Mouse (Mus musculus) cerebellum, postnatal 4 days (tissue): ENCODE data around the gene Zmat5.

Experiments used
- DNase-seq, 2 experiments: peaks; one replicate each; pipeline ENCODE4 v3.0.0; 2022; ENCODE audit warnings: low spot score in 2 of 2, mixed read lengths in 1 of 2

Gene Zmat5

DNA sequence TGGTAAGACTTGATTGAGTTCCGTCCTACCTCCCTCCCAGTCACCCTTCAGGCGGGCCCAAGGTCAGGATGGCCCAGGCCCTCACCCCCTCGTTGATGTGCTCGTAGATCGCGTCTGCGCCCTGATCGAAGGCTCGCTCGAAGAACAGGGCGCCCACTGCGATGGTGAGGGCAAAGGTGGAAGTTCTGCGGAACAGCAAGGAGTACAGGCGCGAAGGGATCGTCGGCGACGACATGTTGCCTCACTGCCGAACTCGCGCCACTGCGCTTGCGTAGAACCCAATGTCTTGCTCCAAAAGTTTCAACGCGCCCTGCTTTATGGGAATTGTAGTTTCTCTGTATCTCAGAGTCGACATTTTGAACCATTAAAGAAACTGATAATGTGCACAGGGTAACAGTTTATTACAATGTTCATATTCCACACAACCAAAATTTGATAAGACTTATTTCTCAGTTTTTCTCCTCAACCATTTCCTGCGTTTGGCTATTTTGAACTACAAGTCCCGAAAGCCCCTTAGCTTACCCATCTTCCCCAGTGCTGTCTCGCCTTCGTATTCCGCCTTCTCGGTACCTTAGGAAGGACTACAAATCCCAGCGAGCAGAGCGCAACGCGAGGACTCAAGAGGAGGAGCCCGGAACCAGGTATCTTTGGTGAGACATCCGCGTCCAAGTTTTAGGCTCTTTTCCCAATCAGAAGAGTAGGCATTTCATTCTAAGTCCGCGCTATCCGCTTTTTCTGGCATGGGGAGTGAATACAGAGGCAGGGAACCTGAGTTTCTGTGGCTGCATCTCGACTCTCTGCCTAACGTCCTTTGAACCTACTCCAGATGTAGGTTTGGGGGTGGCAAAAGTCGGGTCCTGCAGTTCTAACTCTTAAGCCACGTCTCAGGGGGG, at the start of gene Zmat5, which contains the start of gene Uqcr10:
Gene Zmat5 (plus strand): TSS at position 607 of the 893 bp plus-strand sequence.
Gene Uqcr10 (minus strand): TSS at position 271 of the 893 bp plus-strand sequence.
- peak; percentile 78 to 88 for DNase-seq

DNA sequence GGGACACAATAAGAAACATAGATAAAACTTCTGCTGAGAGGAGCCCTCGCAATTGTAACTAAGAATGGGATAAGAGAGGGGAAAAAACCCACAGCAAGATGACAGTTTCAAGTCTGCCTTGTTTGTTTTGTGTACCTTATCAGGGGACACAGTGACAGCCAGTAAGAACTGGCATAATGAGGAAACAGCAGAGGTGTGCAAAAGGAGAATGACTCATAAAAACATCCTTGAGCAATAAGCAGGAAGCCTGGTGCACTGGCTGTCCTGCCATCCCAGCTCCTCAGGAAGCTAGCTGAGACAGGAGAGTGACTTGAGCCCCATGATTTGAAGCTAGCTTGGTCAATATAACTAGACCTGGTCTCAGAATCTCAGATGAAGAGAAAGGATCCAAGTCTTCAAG, 44.7 kb upstream of the Zmat5 start:
- DNase-seq, result no peak

DNA sequence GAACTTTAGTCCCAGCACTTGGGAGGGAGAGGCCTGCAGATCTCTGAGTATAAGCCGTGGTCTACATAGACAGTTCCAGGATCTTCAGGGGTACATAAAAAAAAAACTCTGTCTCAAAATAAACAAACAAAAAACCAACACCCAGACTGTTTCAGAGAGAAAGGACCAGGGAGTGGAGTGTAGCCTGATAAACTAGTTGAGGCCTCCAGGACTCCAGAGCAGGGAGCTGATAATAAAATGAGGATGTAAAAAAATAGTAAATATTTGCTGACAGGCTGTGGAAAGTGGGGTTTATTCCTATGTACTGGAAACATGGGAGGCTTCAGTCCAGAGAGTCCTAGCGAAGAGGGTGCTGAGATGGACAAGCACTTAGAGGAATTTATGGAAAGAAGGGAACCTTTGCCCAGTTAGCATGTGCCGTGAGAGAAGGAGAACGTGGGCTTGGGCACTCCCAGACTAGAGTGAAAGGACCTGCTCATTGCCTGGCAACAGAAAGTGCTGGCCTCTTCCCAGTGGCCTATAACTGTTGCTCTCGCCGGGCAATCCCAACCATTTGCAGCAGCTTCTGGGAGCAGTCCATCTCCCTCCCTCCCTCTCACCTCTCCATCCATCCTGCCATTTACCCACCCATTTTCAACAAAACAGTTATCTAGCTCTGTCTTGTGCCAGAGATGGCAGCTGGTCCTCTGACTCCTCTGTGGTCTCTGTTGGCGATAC, 44.0 kb upstream of the Zmat5 start:
- no peak for DNase-seq

DNA sequence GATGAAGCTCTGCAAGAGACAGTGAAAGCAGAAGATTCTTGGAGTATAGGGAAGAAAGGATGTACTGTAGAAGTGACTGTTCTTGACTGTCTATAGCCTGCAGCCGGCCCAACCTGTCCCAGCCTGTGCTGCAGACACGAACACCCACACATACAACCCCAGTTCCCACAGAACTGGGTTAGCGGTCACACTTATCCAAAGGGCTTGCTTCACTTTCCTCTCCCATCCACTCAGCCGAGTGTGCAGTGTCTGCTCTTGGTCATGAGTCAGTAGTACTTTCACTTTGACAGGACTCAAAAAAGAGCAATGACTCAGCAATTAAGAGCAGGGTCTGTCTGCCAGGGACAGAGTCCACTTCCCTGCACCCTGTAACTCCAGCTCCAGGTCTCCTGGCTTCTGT, 43.2 kb upstream of the Zmat5 start:
- DNase-seq, result no peak

DNA sequence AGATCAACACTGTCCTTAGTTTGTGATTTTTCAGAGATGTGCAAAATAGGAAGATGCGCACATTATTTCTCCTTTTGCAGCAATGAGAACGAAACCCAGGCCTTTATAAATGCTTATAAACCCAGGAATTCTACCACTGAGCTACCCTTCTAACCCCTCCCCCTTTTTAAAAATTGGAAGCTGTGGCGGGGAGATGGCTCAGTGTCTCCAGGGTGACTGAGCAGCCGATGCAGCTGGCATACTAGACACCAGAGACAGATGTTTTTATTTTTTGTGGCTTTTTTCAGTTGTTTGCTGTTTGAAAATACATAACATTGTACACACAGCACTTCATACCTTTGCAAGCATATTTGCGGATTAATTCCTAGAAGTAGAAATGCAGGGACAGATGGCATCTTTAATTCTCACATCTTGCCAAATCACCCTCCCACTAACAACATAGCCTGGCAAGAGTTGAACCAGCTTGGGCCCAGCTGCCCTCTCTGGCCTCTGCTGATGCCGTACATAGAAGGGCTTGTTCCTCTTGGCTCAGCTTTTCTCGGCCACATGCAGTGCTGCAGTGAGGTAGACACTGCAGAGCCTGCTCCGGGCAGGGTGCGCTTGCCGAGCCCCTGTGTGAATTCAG, 42.5 kb upstream of the Zmat5 start:
- peak in 1 of 2 experiments; percentile 40 for DNase-seq

DNA sequence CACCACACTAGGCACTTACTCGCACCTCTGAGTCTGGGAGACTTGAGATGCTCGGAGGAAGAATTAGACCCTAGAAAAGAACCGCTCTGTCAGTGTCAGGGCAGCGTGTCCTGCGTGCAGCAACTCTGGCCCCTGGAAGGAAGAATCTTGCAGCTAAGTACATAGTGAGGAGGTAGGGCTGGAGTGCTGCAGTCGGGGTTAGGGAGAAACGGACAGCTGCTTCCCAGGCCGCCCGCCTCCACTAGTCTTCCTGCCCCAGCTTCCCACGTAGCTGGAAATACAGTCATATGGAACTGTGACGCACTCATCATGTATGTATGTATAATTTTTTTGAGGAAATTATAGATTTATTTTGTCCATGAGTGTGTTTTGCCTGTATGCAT, 42.0 kb upstream of the Zmat5 start:
- no peak for DNase-seq

DNA sequence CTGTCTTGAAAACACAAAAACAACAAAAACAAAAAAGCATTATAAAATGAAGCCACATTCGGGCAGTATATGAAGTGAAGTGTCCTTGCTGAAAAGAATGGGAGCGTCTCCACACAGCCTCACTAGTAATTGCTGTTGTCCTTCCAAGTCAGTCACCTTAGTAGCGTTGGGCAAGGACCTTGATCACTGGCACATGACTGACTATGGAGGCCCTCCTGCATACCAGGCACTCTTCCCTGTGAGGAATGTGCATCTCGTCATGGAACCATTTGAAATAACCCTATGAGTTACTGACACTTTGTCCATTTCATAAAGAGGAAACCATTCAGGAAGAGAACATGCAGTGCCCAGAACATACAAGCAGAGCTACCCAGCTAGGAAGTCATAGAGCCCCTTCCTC, 32.7 kb upstream of the Zmat5 start:
- no peak for DNase-seq

DNA sequence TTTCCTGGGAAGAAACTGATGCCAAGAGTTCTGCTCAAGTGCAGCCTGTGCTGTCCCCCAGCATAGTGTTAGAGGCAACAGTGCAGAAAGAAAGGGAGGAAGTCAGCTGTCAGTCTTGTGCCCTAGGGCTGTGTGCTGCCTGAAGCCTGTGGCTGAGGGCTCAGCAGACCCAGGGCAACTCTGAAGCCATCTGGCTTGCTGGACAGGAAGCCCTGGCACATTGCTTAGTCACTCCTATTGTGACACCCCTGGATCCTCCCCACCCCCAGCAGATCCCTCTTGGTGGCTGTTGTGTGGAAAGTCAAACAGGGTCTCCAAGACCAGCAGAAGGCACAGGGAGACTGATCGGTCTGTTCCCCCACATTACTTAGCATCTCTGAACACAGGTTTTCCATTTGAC, 29.9 kb upstream of the Zmat5 start:
- no peak for DNase-seq

DNA sequence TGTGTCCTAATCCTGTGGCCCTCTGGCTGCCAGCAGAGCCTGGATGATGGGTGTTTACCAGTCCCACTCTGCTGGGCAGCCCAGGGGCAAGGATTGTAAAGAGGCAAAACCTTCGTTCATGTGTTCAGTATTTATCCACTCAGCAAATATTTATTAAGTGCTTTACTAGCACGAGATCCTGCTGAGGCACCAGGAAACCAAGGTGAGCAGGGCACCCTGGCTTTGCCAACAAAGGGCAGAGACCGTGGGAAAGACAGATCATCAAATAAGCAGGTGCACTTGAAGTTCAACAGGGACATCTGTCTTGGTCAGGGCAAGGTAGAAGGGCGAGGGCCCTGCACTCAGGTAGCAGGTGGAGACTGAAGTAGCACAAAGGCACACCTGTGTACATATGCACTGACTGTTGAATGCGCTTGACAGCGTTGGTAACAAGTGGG, 29.3 kb upstream of the Zmat5 start:
- DNase-seq, result no peak

DNA sequence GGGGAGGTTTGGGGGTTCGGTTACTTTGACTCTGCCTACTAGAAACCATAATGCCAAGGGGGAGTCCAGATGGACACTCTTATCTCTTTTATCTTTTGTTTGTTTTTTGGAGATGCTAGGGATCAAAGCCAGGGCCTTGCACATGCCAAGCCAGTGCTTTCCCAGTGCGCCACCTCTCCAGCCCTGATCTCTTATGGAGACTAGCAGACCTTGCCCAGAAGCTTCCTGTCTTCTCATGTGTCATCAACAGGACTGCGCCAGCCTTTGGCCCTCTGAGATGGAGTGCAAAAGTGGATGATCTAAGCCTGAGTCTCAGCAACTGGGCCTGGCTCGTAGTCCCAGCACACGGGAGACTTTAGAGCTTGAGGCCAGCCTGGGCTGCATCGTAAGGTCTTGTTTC, 28.8 kb upstream of the Zmat5 start:
- no peak for DNase-seq

DNA sequence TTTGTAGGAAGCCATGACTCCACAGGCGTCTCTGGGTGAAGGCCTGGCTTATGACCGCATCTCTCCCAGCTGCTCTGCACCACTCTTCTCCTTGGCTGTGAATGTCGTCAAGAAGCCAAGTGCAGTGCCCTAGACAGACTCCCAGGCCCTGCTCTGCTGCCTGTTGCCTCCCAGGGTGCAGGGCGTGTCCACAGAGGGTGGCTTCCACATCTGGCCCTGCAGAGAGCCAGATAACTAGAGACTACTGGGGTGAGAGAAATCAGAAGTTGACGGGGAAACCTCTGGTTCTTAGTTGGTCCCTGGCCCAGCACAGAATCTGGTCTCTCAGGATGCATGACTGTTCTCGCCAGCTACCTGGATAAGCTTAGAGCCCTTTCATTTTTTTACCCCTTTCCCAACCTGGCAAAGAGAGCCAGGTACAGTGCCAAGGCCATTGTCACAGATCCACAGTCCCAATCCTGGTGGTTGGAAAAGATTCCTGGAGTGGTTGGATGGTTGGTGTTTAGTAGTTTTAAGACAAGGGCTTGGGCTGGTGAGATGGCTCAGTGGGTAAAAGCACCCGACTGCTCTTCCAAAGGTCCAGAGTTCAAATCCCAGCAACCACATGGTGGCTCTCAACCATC, 27.1 kb upstream of the Zmat5 start:
- no peak for DNase-seq

DNA sequence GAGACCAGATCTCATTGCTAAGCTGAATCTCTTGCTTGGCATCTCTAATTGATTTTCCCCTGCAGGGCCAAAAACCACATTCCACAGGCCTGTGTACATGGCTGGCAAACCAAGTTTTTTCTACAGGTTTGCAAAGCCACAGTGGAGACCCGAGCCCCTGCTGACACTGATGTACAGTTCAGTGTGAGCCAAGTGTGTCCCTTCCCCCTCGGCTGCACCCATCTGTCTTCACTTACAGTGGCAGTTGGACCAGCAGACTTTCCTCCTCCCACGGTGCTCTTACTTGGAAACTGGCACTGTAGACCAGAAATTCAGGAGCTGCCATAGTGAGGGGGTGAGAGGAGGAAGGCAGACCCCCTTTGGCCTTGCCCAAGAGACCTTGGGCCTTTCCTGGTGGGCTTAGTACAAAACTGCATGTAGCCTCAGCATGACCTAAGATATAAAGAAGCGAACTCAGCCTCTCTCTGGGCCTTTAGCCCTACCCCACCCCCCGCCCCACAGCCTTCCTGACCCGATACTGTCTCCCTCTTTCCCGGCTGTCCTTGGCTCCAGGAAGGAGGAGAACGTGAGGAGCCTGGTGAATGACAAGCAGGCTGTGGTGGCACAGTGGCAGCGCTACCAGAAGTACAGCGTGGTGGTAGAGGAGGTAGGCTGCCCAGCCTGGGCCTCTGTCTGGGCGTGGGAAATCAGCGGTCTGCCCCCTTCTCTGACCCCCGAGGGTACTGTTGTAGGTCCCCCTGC, 25.6 kb upstream of the Zmat5 start:
- peak in 1 of 2 experiments; percentile 41 for DNase-seq

DNA sequence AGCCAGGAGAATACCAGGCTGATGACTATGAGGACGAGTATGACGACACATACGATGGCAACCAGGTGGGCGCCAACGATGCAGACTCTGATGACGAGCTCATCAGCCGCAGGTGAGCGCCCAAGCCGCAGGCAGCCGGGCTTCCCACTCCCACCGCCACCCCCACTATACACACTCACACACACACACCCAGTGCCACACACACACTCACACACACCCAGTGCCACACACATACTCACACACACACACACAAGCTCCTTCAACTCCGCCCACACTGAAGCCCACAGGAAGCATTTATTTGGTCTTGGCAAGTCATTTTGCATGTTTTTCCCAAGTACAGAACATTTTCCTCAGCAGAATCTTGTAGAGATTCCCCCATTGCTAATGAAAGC, 25.0 kb upstream of the Zmat5 start:
- DNase-seq, result no peak

DNA sequence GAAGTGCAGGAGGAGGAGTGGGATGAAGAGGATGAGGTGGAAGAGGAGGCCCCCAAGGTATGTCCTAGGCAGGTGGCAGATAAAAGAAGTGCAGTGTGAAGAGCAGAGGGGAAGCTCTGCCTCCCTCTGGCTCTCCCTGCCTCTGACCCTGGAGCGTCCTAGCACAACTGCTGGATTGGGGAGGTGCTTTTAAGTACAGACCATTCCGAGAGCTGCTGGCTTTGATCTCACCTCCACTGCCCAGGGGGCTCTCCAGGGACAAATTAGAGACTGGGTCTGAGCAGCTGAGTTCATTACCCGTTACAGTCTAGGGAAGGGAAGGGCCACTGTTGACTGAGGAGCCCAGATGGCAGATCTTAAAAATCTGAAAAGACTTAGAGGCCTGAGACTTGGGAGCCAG, 24.4 kb upstream of the Zmat5 start:
- DNase-seq, result no peak

DNA sequence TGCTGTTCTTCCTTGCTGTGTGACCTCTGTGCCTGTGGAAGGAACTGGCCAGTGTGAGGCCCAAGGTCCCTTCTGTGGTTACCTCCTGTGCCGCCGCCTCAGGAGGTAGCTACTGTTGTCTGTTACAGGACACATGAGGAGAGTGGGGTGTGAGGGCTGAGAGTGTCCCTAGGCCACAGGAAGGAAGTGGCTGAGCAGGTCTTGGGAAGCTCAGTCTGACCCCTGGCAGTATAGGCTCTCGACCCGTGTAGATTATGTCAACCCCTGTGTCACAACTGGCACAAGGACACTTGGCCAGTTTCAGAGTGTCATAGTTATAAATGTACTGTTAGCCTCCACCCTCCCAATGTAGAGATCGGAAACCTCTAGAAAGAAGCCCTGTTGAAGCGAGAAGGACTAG, 21.0 kb upstream of the Zmat5 start:
- DNase-seq, result no peak

DNA sequence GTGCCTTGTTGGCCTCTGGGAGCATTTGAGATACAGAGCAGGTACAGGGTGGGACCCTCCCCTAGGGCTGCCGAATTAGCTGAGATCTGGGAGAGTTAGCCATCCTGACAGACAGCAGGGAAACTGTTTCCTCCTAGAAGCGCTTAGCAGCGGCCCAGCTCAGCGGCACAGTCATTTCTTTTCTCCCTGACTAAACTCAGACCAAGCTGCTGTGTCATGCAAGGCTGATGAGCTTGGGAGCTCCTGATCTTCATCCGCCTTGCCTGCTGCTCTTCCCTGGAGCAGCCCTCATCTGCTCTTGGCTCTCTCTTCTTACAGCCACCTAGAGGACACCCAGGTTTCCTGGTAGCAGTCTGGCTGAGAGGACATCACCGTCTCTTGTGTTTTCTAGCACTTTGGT, 20.3 kb upstream of the Zmat5 start:
- DNase-seq, result no peak

DNA sequence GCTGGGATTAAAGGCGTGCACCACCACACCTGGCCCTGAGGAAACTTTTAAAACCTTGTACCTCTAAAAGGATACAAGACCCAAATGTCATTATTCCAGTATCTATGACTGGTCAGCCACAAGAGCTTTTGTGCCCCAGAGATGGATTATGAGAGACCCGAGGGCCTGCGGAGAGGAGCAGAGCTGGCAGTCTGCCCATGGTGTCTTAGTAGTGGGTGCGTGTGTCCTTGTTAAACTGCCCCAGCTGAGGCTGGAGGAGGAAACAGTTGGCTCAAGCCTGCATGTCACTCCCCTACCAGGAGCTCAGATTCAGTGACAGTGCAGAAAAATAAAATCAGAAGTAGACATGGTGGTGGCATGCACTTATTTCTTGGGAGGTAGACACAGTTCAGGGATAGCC, 19.4 kb upstream of the Zmat5 start:
- DNase-seq, result no peak

DNA sequence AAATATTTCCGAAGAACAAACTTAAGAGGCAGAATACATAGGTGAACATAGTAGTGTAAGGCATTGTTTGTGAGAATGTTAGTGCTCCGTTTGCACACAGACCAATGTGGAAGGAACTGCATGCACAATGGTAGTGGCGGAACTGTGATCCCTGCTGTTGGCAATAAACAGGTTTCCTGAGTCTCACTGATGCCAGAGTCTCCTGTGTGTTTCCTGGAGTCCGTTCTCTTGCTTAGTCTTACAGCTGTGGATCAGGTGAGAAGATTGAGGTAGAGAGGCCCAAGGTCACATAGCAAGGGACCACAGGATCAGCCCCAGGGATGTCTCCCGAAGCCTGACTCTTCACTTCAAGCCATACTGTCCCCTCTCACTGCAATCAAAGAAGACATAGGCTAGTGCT, 19.0 kb upstream of the Zmat5 start:
- DNase-seq, result no peak

DNA sequence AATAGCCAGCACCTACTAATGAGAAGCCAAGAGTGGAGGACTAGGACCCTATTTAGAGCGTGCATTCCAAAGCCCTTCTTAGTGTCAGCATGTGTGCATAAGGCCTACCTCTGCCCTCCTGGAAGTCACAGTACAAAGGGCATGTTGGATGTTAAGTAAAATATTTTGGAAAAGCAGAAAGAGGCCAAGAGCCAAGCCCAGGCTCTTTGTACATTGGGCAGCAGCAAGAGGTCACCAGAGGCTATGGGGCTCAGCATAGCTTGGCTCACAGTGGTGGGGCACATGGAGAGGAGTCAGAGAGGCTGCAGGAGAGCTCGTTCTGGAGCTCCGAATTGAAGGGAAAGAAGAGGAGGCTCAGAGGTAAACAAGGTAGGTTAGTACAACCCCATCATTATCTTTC, 17.5 kb upstream of the Zmat5 start:
- DNase-seq, result no peak

DNA sequence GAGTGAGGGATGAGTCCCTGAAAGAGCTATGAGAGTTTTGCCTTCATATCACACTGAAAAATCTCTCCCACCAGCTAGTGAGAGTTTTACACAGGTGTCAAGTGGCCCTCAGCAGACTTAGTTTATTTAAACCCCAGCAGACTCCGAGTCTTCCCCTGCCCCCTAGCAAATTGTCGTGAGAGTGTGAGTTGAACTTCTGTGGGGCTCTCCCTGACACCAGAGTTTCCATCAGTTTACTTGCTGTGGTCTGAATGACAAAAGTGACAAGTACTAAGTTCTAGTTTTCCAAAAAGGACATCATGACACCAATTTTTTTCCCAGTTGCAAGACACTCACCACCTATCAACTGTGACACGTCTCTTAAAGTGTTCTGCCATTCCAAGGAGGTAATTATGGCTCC, 16.6 kb upstream of the Zmat5 start:
- no peak for DNase-seq

DNA sequence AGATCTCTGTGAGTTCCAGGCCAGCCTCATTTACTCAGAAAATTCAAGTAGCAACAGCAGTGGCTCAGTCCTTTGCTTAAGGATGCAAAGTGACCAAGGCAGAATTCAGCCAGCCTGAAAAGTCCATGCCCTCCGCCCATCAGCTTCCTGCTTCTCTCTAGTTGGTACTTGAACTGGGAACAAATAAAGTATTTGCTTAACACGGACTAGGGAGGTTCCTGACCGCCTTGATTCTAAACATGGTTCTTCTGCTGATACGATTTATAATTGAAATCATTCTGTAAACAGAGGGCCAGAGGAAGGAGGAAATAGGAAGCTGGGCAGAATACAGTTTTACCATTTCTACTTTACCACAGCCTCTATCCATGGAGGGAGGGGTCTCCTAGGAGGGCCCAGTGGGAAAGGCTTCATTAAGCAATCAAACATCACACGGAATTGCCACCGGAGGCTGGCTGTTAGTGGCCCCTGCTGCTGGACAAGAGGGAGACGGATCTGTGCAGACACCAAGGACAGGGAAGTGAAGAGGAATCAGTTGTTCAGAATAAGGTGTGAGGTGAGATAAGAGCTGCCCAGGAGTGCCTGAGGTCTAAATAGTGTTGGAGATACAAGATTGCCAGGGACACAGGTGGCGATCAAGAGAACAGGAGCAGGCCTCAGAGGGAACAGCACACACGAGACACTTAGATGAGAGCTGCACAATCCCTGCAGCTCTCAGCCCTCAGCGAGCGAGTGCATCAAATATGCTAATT, 15.7 kb upstream of the Zmat5 start:
- DNase-seq, result no peak
